Mouse (Mus musculus) right cerebral cortex, adult 2 months (tissue): Measurements from ENCODE around the gene Whamm.
A peak's percentile ranks its signal among the peaks of the same experiment; 100 is the strongest.

ENCODE experiments used
- DNase-seq, 2 experiments: peaks; one replicate each; pipeline ENCODE4 v3.0.0; 2021 to 2022; ENCODE audit warnings: low spot score in 2 of 2

The Whamm gene

GRCm38 (mm10) chr7:81563506-81564015 lies 7.5 kb upstream of the Whamm start:
- DNase-seq, result no peak

- DNase-seq, result no peak
Observed at GRCm38 (mm10) chr7:81564766-81565165, 6.3 kb upstream of the Whamm start.

- DNase-seq, result peak; percentile 20 to 44
Observed at GRCm38 (mm10) chr7:81565381-81566055, 5.5 kb upstream of the Whamm start.

- no peak for DNase-seq
Observed at GRCm38 (mm10) chr7:81566332-81566731, 4.7 kb upstream of the Whamm start.

GRCm38 (mm10) chr7:81566892-81567291 lies 4.2 kb upstream of the Whamm start, which contains the start of gene Fsd2:
Gene Fsd2 (minus strand): TSS chr7:81566944.
- no peak for DNase-seq

GRCm38 (mm10) chr7:81567396-81567795 lies 3.7 kb upstream of the Whamm start:
- DNase-seq, result no peak

GRCm38 (mm10) chr7:81569851-81570250 lies 1.2 kb upstream of the Whamm start:
- DNase-seq, result no peak

- DNase-seq, result no peak
Observed at GRCm38 (mm10) chr7:81570271-81570670, 795 bp upstream of the Whamm start.

GRCm38 (mm10) chr7:81570752-81571107 lies 336 bp upstream of the Whamm start:
- DNase-seq, result no peak

- no peak for DNase-seq
Observed at GRCm38 (mm10) chr7:81571941-81572441, 925 bp downstream of the Whamm start.

- no peak for DNase-seq
Observed at GRCm38 (mm10) chr7:81572610-81573268, 1.7 kb downstream of the Whamm start.

GRCm38 (mm10) chr7:81573397-81573796 lies 2.3 kb downstream of the Whamm start:
- DNase-seq, result no peak

- no peak for DNase-seq
Observed at GRCm38 (mm10) chr7:81573821-81574220, 2.8 kb downstream of the Whamm start.

- no peak for DNase-seq
Observed at GRCm38 (mm10) chr7:81575606-81576005, 4.5 kb downstream of the Whamm start.

- DNase-seq, result no peak
Observed at GRCm38 (mm10) chr7:81577872-81578271, 6.8 kb downstream of the Whamm start.

- DNase-seq, result no peak
Observed at GRCm38 (mm10) chr7:81578413-81578812, 7.3 kb downstream of the Whamm start.

GRCm38 (mm10) chr7:81579312-81579711 lies 8.2 kb downstream of the Whamm start:
- no peak for DNase-seq

GRCm38 (mm10) chr7:81583512-81583911 lies 12.4 kb downstream of the Whamm start:
- no peak for DNase-seq

GRCm38 (mm10) chr7:81585326-81585725 lies 14.3 kb downstream of the Whamm start:
- DNase-seq, result no peak

- DNase-seq, result no peak
Observed at GRCm38 (mm10) chr7:81587238-81587637, 16.2 kb downstream of the Whamm start.

GRCm38 (mm10) chr7:81592686-81593085 lies 21.6 kb downstream of the Whamm start:
- no peak for DNase-seq

- no peak for DNase-seq
Observed at GRCm38 (mm10) chr7:81593387-81593786, 22.3 kb downstream of the Whamm start.

GRCm38 (mm10) chr7:81595056-81595455 lies 24.0 kb downstream of the Whamm start:
- no peak for DNase-seq
